Mouse (Mus musculus) hindbrain, embryonic 11.5 days (tissue): ENCODE results near the gene Kmt2d. TPM values are rescaled to one million over a fixed set of nuclear protein-coding genes. Genes with fewer than 3 reads are reported as not detected.

Experiments
- ATAC-seq: fragments of 200-750 bp; cut with Nextera tagmentation; 2 replicates; pipeline ENCODE4 v1.8.0; 2017; ENCODE audit warnings: mild to moderate bottlenecking, moderate TSS enrichment, moderate library complexity; ENCODE audit not compliant: low FRiP score
- DNase-seq: peaks from one replicate; pipeline ENCODE4 v3.0.0-alpha.2; 2015; ENCODE audit warnings: low spot score
- H3K27ac ChIP-seq: fragments of 300-500 bp; sonication (generic); 2 replicates; pipeline ENCODE4 v1.5.1; 2014; ENCODE audit warnings: mild to moderate bottlenecking, low read depth, low read length
- H3K27me3 ChIP-seq: fragments of 300-500 bp; sonication (generic); 2 replicates; pipeline ENCODE4 v1.6.1; 2014; ENCODE audit warnings: mild to moderate bottlenecking, low read length, moderate library complexity, mixed read lengths; ENCODE audit not compliant: control insufficient read depth, insufficient read depth
- H3K36me3 ChIP-seq: fragments of 300-500 bp; sonication (generic); 2 replicates; pipeline ENCODE4 v1.6.1; 2014; ENCODE audit warnings: mild to moderate bottlenecking, low read length, moderate library complexity, mixed read lengths; ENCODE audit not compliant: control insufficient read depth, insufficient read depth
- H3K4me1 ChIP-seq: fragments of 300-500 bp; sonication (generic); replicated peaks from 2 replicates; pipeline ENCODE4 v1.6.1; 2014; ENCODE audit warnings: low read length, mixed read lengths; ENCODE audit not compliant: control insufficient read depth, insufficient read depth
- H3K4me2 ChIP-seq: fragments of 300-500 bp; sonication (generic); replicated peaks from 2 replicates; pipeline ENCODE4 v1.6.1; 2014; ENCODE audit warnings: mild to moderate bottlenecking, low read depth, low read length
- H3K4me3 ChIP-seq: fragments of 300-500 bp; sonication (generic); 2 replicates; pipeline ENCODE4 v1.5.1; 2014; ENCODE audit warnings: low read depth, low read length
- H3K9ac ChIP-seq: fragments of 300-500 bp; sonication (generic); 2 replicates; pipeline ENCODE4 v1.6.1; 2014; ENCODE audit warnings: low read depth, low read length
- H3K9me3 ChIP-seq: fragments of 300-500 bp; sonication (generic); 2 replicates; pipeline ENCODE4 v1.6.1; 2016; ENCODE audit warnings: low read length; ENCODE audit not compliant: control insufficient read depth
- WGBS: fragments of 180-500 bp; shearing (Covaris S2); extraction: QIAGEN DNeasy Blood & Tissue Kit; methylation state at CpG from one replicate; pipeline ENCODE4 v1.1.7; 2014; 5-methylcytosine and 5-hydroxymethylcytosine counted together
- polyA plus RNA-seq: library from polyadenylated mRNA; unstranded; fragments of >200 nt; fragmentation: Nextera tagmentation; extraction: Ambion mirVana; gene quantifications from 2 replicates; pipeline ENCODE4 v1.2.1, GENCODE M21; 2014

Gene Kmt2d
- polyA plus RNA-seq, 1 experiment from 2014 or later = 20.5 TPM

DNA sequence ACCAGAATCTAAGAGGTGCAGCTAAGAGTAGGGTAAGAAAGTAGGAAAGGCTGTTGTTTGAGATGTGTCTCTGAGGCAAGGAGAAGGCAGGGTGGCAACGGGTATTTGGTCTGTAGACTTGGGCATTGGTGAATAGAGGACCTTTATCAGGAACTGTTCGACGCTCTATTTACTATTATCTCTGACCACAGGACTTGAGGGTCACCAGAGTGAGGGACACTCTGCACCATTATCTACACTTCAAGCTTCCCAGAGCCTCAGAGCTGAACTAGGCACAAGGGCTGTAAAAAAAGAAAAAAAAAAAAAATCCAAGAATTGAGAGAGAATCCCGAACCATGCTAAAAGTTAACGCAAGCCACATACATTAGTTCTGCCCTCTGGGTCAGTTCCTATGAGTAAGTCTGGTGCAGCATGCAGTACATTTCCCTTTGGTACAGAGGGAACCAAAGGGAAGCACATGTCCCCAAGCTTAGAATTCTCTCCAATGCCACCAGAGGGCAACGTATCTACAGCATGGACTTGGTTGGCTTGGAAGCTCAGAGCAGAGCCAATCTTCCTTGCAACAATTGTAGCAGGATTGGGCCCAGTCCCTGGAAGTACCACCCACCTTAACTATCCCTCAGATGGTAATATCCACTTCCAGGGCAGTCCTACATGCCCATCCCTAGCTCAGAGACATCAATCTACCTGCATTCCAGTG is 21.1 kb upstream of the Kmt2d start:
- Histone ChIP-seq H3K9me3 (no peaks in the 10 kb centered on the region), H3K4me1 (peaks cover 19% of the 10 kb centered on the region), H3K9ac (no peak overlapping the region), H3K4me3 (no peak overlapping the region), H3K27me3 (peaks cover 56% of the 10 kb centered on the region), H3K36me3 (no peaks in the 10 kb centered on the region), H3K27ac (no peak overlapping the region), H3K4me2 (no peak overlapping the region)
- DNase-seq (peak; percentile 75), ATAC-seq (peak; percentile 53; the same call in 1 of the 2 replicates)
- WGBS = 46% methylated on average over 6 of the region's 6 CpGs

GRCm38 (mm10) chr15:98891198-98891742 is 20.3 kb upstream of the Kmt2d start:
- DNase-seq (no peak), ATAC-seq (no peak)
- H3K36me3 ChIP-seq = no peaks in the 10 kb centered on the region
- peaks cover 49% of the 10 kb centered on the region for H3K27me3 ChIP-seq
- no peaks in the 10 kb centered on the region for H3K9me3 ChIP-seq
- H3K27ac ChIP-seq = no peak overlapping the region
- no peak overlapping the region for H3K4me2 ChIP-seq
- peaks cover 19% of the 10 kb centered on the region for H3K4me1 ChIP-seq
- no peak overlapping the region for H3K4me3 ChIP-seq
- 9% methylated on average over 19 of the region's 19 CpGs for WGBS
- no peak overlapping the region for H3K9ac ChIP-seq

GRCm38 (mm10) chr15:98887526-98887925 is 16.5 kb upstream of the Kmt2d start:
- DNase-seq = no peak
- H3K4me3 ChIP-seq = no peak overlapping the region
- H3K4me1 ChIP-seq = no peaks in the 10 kb centered on the region
- no peak for ATAC-seq
- H3K9ac ChIP-seq = no peak overlapping the region
- H3K4me2 ChIP-seq = no peak overlapping the region
- 81% methylated on average over 7 of the region's 7 CpGs for WGBS
- H3K36me3 ChIP-seq = no peaks in the 10 kb centered on the region
- H3K27ac ChIP-seq = no peak overlapping the region
- no peaks in the 10 kb centered on the region for H3K9me3 ChIP-seq
- peaks cover 11% of the 10 kb centered on the region for H3K27me3 ChIP-seq

- Histone ChIP-seq H3K27ac (no peak overlapping the region), H3K27me3 (peaks cover 6% of the 10 kb centered on the region), H3K36me3 (no peaks in the 10 kb centered on the region), H3K9me3 (no peaks in the 10 kb centered on the region), H3K9ac (no peak overlapping the region), H3K4me3 (no peak overlapping the region), H3K4me2 (no peak overlapping the region), H3K4me1 (no peaks in the 10 kb centered on the region)
- DNase-seq = no peak
- no peak for ATAC-seq
- 77% methylated on average over 8 of the region's 8 CpGs for WGBS
Observed at GRCm38 (mm10) chr15:98886667-98887387, 15.8 kb upstream of the Kmt2d start.

GRCm38 (mm10) chr15:98884106-98884505 is 13.1 kb upstream of the Kmt2d start:
- no peaks in the 10 kb centered on the region for H3K36me3 ChIP-seq
- H3K4me3 ChIP-seq = no peak overlapping the region
- DNase-seq (no peak), ATAC-seq (no peak)
- 74% methylated on average over 1 of the region's 1 CpGs for WGBS
- no peaks in the 10 kb centered on the region for H3K4me1 ChIP-seq
- no peak overlapping the region for H3K27ac ChIP-seq
- no peak overlapping the region for H3K4me2 ChIP-seq
- H3K27me3 ChIP-seq = no peaks in the 10 kb centered on the region
- H3K9ac ChIP-seq = no peak overlapping the region
- H3K9me3 ChIP-seq = no peaks in the 10 kb centered on the region

GRCm38 (mm10) chr15:98883661-98884060 is 12.7 kb upstream of the Kmt2d start:
- DNase-seq (no peak), ATAC-seq (no peak)
- no peak overlapping the region for H3K27ac ChIP-seq
- no peaks in the 10 kb centered on the region for H3K27me3 ChIP-seq
- no peak overlapping the region for H3K4me3 ChIP-seq
- no peaks in the 10 kb centered on the region for H3K4me1 ChIP-seq
- no peaks in the 10 kb centered on the region for H3K36me3 ChIP-seq
- no peaks in the 10 kb centered on the region for H3K9me3 ChIP-seq
- no peak overlapping the region for H3K4me2 ChIP-seq
- no peak overlapping the region for H3K9ac ChIP-seq

GRCm38 (mm10) chr15:98881656-98882008 is 10.6 kb upstream of the Kmt2d start:
- ATAC-seq (peak; percentile 38), DNase-seq (no peak)
- H3K9ac ChIP-seq = no peak overlapping the region; the same call in 1 of the 2 replicates
- H3K4me1 ChIP-seq = no peaks in the 10 kb centered on the region
- no peaks in the 10 kb centered on the region for H3K27me3 ChIP-seq
- peak overlapping the region; percentile 24; the same call in 1 of the 2 replicates for H3K27ac ChIP-seq
- H3K9me3 ChIP-seq = no peaks in the 10 kb centered on the region
- 0 out of 2 replicates have a peak overlapping the region, but pooled peaks have one; percentile 6 for H3K4me3 ChIP-seq
- 10% methylated on average over 5 of the region's 5 CpGs for WGBS
- peak overlapping the region; percentile 70; the same call in 1 of the 2 replicates for H3K4me2 ChIP-seq
- no peaks in the 10 kb centered on the region for H3K36me3 ChIP-seq

DNA sequence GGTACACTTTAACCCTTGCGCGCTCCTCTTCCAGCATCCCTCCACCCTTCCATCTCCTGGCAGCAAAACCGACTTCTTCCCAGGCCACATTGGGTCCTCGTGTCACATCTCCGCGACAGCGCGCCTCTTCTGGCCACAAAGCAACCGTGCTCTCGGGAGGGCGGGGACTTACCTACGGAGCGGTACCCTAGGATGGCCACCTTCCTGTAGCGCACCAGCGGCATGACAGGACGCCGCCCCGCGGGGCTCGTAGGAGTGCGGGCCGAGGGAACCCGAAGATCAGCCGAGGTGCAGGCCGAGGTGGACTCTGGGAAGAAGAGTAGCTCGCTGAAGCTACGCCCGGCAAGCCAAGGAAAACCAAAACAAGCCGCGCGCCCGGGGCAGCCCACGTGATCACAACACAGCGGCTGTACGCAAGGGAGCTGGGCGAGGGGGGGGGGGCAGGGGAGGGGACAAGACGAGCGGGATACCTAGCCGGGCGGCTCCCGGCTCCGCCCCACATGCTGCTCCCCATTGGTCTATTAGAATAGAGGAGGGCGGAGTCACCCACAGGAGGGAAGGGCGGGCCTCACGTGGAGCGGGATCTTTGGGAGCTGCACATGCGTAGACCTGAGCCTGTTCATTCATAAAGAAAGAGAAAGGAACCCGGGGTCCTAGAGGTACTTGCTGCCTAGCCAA is 10.1 kb upstream of the Kmt2d start:
- Histone ChIP-seq H3K27ac (peak overlapping the region; percentile 24), H3K9ac (peak overlapping the region; percentile 47), H3K9me3 (no peaks in the 10 kb centered on the region), H3K4me2 (peak overlapping the region; percentile 70), H3K4me3 (peak overlapping the region; percentile 55), H3K4me1 (no peaks in the 10 kb centered on the region), H3K36me3 (no peaks in the 10 kb centered on the region), H3K27me3 (no peaks in the 10 kb centered on the region)
- peak; percentile 96 for DNase-seq
- ATAC-seq = peak; percentile 97
- WGBS = under 1% methylated on average over 48 of the region's 48 CpGs
